Mouse (Mus musculus): ENCODE measurements at regions not wholly inside any gene's neighbourhood (a gene's known extent, or its start where the extent isn't known, plus 50 kb on each side); places are given as distances from the start of the nearest gene placed in this dataset.

DNA sequence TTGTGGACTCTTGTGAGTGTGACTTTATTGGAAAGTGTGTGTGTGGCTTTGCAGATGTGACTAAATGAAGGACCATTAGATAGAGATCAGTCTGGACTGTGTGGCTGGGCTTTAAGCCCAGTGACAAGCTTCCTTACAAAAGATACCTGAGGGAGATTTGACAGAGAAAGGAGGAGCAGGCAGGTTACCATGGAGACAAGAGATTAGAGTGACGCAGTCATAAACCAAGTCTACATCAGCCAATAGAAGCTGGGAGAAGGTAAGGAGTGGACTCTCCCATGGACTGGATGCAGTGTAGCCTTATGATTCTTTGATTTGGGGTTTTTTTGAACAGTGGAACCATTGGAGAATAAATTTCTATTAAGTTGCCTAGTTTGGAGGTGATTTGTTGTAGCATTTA, 181.6 kb upstream of the Gm6793 start:
- DNase-seq = peak; percentile 10 to 25

DNA sequence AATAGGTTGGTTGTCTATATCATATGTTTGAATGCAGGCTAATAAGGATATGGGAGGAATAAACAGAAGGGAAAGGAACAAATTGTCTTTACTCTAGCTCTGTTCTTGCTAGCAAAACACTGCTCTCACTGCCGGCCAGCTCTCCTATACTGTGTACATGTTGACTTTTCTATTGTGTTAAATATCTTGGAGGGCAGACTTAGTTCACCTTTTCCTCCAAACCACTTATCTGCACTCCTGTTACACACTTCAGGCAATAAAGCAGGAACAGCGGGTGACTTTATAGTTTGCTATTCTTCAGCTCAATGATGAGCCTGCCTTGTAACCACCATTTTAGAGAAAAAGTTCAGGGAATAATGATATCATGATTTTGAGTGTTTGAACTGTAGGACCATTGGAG, 181.0 kb upstream of the Gm6793 start:
- no peak for DNase-seq

DNA sequence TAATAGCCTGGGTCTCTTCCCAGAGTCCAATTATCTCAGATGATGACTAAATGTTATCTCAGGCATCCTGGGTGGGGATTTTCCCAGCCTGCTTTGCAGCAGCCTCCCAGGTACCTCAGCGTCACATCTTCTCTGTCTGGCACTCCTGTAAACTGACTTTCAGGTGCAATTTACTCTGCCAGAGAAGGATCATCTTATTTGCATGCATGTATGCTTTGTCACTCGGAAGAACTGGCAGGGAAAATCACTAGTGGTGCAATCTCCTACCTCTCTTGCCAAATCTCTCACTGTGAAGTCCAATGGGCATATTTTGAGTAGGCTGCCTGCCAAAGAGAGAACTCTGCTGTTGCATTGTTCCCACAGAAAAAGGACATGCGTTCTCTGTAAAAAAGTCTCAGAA, 177.0 kb upstream of the Gm6793 start:
- DNase-seq = peak; percentile 75 to 77

DNA sequence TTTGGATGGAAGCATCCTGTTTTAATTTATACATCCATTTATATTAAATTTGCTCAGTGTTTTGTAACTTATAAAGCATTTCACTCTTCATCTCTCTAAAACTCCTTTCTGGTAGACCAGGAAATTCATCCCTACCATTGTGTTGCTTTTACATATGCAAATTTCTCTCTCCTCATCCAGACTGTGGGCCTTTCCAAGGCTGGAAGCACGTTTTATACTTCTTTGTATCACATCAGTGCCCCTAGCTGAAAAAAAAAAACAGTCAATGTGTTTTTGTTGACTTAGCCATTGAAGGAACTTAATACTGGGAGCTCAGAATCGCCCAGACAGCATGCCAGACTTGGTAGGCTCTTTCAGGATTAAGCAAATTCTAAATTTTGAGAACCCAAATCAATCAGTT, 174.9 kb upstream of the Gm6793 start:
- DNase-seq = no peak

DNA sequence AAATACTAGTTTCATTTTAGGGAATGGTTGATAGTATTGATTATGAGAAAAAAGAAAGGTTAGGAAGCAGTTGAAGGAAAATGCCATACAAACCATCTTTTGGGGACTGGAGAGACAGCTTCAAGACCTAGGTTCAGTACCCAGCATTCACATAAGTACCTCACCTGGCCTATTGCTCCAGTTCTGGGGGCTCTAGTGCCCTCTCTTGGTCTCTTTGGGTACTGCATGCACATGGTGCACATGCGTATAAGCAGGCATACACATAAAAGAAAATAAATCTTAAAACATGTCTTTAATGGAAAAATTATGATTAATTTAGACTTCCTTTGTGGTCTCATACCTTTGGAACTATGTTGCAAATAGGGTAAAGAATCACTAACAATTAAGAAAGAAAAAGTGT, 155.3 kb upstream of the Gm6793 start:
- no peak for DNase-seq

DNA sequence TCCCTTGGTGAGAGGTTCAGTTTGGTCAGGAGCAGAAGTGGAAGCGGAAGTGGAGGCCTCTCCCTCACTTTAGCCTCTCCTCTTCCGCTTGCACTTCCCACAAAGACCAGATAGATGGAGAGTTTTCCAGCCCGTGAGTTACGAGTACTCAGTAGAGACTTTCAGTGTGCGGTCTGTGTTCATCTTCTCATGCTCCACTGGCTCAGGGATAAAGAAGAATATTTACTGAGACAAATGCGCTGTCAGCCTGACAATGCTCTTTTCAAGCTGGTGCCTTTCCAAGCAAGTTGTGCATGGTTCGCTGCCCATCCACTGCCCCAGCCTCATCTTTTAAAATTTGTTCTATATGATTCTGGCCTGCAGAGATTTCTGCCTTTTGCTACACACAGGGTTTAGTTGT, 141.8 kb upstream of the Gm6793 start:
- peak in 1 of 2 experiments; percentile 11 for DNase-seq

DNA sequence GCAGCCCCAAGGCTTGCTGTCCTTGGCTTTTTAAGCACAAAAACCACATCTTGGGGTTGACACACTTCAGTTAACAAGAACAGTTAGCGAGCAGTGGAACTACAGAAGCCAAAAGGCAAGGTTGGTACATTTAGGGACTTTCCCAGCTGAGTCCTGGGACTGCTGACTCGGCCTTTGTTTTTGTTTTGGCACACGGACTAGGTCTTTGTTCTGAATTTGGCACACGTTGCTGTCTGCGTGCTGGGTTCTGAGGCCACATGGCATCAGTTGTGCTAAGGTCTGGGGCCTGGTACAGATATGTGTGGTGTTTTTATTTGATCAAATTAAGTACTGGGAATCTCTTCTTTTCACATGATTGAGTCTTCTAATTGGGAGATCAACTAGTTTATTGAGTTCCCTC, 124.1 kb upstream of the Gm6793 start:
- DNase-seq = peak; percentile 42 to 59

DNA sequence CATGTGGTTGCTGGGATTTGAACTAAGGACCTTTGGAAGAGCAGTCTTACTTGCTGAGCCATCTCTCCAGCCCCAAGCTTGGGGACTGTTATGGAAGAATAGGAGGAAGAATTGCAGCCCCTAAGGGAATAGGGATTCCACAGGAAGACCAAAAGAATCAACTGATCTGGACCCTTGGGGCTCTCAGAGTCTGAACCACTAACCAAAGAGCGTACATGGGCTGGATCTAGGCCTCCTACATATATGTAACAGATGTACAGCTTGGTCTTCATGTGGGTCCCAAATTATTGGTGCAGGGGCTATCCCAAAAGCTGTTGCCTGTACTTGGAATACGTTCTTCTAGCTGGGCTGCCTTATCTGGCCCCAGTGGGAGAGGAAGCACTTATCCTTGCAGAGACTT, 115.4 kb upstream of the Gm6793 start:
- no peak for DNase-seq

DNA sequence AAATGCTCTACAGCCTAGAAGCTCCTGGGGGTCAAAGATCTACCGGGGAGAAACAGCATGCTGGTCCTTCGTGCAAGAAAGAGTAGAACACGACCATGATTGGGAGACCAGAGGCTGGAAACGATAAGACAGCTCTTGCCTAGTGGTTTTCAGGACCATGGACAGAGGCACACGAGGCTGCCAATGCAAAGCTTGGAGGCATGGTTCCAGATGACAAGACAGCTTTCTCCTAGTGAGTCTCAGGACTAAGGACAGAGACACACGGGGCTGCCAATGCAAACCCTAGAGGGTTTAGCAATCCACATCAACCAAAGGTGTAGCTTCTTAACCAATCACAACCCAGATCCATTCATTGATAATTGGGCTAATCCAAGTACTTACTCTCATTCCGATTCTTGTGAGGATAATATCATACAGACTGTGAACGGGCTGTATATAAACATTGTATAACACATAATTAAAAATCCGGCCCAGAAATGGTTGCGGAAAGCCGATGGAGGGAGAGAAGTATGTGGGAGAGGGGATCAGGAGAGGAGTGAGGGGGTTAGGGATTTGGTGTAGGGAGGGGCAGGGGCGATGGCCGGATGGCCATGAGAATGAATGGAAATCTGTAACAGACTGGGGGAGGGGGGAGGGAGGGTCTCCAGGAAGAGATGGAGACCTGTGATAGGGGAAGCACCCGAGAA, 114.1 kb upstream of the Gm6793 start:
- peak in 1 of 2 experiments; percentile 33 for DNase-seq

DNA sequence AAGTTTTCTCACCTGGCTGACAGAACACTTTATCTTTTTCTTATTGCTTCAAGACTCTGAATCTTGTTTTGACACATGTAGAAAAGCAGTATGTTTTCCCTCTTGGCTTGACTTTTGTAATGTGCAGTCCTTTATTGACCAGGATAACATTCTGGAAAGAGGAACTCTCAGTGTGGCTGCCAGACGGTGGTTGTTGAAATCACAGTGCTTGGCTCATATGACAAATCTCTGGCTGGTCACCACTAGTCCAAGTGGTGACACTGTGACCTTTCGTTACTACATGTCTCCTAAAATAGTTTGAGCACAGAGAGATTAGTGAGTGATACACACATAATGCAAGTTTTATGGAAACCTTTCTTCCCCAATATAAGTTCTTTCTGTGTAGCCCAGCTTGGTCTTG, 97.1 kb upstream of the Gm6793 start:
- DNase-seq = no peak

DNA sequence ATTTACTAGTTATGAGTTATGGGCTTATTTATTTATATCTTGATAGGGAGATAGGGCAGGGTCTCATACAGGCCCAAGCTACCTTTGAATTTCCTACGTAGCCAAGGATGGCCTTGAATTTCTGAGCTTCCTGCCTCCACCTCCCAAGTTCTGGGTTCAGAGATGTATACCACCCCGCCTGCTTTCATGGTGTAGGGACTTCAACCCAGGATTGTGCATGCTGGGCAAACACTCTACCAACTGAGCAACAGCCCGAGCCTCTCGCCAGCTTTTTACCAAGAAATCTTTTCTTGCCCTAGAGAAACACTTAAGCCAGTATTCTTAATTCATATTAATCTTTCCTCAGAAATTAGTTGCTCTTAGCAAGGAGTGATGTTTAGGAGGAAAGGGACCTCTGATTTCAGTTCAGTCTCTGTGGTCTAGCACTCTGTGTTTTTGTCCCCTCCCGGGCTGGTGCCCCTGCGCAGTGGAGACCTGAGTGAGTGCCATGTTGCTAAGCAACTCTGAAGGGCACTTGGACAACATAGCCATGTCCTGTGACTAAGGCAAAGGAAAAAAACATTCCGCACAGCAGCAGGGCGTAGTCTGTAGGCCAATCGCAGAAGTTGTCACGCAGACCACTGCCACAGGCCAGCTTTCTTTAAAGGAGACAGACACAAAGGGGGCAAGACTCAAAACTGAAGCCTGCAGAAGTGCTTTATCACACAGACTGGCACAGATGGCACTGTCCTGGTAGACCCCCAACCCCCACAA, 83.2 kb upstream of the Gm6793 start:
- peak; percentile 89 to 93 for DNase-seq

DNA sequence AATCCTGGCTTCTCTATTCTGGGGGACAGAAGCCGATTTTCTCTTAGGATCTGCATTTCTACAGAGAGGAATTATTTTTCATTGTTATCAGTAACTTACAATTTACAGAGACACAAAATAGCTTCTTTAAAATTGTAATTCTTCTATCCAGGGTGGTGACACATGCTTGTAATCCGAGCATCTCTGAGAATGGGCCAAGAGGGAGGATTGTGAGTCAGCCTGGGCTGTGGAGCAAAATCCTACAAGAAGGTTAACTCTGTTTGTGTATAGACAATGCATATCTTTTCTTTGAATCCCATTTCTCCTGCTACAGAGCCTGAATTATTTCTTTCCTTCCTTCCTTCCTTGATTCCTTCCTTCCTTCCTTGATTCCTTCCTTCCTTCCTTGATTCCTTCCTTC, 80.0 kb upstream of the Gm6793 start:
- no peak for DNase-seq

DNA sequence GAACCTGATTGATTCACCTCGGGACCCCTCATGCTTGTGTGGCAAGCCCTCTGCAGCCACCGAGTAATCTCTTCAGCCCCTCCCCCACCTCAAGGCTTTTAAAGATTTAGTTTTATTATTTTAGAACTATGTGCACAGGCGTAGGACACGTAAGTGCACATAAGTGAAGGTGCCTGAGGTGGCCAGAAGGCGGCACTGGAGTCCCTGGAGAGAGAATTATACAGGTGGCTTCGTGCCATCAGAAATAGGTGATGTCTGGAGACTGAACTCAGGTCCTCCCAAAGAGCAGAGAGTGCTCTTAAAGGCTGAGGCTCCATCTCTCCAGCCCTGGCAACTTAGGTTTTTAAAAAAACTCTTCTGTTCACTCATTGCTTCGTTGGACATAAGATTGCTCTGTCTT, 78.7 kb upstream of the Gm6793 start:
- DNase-seq = peak; percentile 46 to 48

DNA sequence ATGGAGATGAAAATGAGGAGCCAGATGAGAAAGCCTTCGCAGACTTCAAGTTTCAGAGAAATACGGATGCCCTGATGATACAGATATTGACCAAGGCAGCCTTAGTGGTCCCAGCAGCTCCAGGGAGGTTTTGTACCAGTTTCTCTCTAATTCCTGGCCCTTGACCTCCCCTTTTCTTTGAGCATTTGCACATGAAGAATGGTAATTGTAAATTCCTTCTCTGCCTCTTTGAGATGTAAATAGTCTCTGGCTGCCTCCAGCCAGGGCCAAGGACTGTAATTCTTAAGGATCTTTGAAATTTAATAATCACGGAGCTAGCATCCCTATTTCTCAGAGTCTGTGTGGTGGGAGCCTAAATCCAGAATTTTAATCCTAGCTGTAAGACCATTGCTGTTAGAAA, 78.0 kb upstream of the Gm6793 start:
- DNase-seq = no peak

DNA sequence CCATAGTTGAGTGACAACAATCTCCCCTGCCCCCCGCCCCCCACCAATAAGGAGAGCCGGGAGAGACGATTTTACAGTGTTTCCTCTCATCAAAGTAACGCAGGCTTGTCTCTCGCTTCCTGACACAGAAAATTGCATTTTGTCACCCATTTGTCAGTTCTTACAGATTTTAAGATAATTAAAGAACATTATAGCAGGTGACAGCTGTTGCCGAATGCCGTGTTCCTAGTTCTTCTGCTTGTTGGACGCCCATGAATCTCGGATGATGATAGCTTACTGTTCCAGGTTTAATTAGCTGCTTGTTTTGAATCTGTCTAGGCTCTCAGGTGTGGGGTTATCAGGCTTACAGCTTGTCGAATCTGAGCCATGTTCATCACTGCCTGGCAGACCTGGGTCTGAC, 63.8 kb upstream of the Gm6793 start:
- no peak for DNase-seq

DNA sequence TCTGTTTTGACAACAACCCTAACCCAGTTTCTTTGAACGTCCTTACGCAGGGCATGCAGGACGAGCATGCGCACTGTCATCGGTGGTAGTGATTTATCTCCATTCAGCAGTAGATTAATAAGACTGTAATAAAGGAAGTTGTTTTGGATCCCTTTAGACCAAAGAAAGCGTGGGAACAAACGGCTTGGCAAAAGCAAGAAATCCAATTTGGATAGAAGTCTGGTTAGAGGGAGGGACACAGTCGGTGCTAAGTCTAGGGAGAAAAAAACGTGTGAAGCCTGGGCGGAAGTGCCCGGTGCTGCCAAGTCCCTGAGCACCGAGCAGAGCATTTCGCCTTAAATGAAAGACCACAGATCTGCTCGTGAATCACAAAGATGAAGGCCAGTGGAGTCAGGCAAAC, 57.4 kb upstream of the Gm6793 start:
- no peak for DNase-seq

DNA sequence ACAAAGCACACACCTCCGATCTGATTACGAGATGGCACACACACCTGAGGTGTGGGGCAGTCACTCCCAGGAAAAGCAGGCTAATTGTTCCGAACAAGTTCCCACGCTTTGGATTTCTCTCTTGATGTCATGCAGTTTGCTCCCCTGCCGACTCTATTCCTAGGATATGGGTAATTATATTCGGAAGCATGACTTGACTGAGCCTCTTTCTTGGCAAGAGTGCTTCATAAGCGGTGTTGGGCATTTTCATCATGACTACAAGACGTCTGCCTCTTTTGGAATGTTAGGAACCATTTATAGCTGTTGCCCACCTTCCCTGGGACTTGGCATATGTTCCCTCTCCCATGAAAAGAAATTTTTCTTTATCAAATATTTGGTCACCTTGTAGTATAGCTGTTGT, 55.4 kb upstream of the Gm6793 start:
- DNase-seq = no peak

Measured in cerebellum, postnatal 10 days (tissue).